Mouse (Mus musculus): ENCODE measurements around the gene Zhx3. TPM values are rescaled to one million over a fixed set of nuclear protein-coding genes. Genes with fewer than 3 reads are reported as not detected.

Zhx3 gene
- total and polyA plus RNA-seq, 2 experiments: 12.3 to 33.5 TPM

- H3K4me1 ChIP-seq (ENCODE audit: control insufficient read depth, insufficient read depth, low read length): no peaks in the 10 kb centered on the region
- 92% methylated on average over 4 of the region's 4 CpGs for WGBS
- H3K79me2 ChIP-seq (ENCODE audit: control insufficient read depth, insufficient read depth, low read length): no peaks in the 10 kb centered on the region
- no peak overlapping the region for H3K27ac ChIP-seq (replicated peaks; ENCODE audit: insufficient read depth, low read depth, low read length)
- TF ChIP-seq POLR2A (IDR thresholded peaks at IDR 0.05; ENCODE audit: extremely low read depth, insufficient read depth, low read length) (no peak), CTCF (IDR thresholded peaks at IDR 0.05; ENCODE audit: low read depth, low read length) (no peak)
- H3K27me3 ChIP-seq (ENCODE audit: control insufficient read depth, insufficient read depth, low read length): no peaks in the 10 kb centered on the region
- DNase-seq (ENCODE audit: extremely low read depth, low read depth, low spot score): no peak
- H3K36me3 ChIP-seq (ENCODE audit: control insufficient read depth, insufficient read depth, low read length): peaks cover 40% of the 10 kb centered on the region
- H3K9ac ChIP-seq (ENCODE audit: low read depth, low read length): no peak overlapping the region
- H3K4me3 ChIP-seq (ENCODE audit: insufficient read depth, low read depth, low read length): no peak overlapping the region
Observed at GRCm38 (mm10) chr2:160723613-160724375, 149.0 kb downstream of the Zhx3 start.

GRCm38 (mm10) chr2:160722714-160723113 is 150.1 kb downstream of the Zhx3 start:
- Histone ChIP-seq H3K9ac (ENCODE audit: low read depth, low read length) (no peak overlapping the region), H3K79me2 (ENCODE audit: control insufficient read depth, insufficient read depth, low read length) (no peaks in the 10 kb centered on the region), H3K4me1 (ENCODE audit: control insufficient read depth, insufficient read depth, low read length) (no peaks in the 10 kb centered on the region), H3K27me3 (ENCODE audit: control insufficient read depth, insufficient read depth, low read length) (no peaks in the 10 kb centered on the region), H3K36me3 (ENCODE audit: control insufficient read depth, insufficient read depth, low read length) (peaks cover 49% of the 10 kb centered on the region), H3K4me3 (ENCODE audit: insufficient read depth, low read depth, low read length) (no peak overlapping the region), H3K27ac (replicated peaks; ENCODE audit: insufficient read depth, low read depth, low read length) (no peak overlapping the region)
- DNase-seq (ENCODE audit: extremely low read depth, low read depth, low spot score): no peak
- WGBS: 87% methylated on average over 4 of the region's 4 CpGs
- TF ChIP-seq CTCF (IDR thresholded peaks at IDR 0.05; ENCODE audit: low read depth, low read length) (no peak), POLR2A (IDR thresholded peaks at IDR 0.05; ENCODE audit: extremely low read depth, insufficient read depth, low read length) (no peak)

DNA sequence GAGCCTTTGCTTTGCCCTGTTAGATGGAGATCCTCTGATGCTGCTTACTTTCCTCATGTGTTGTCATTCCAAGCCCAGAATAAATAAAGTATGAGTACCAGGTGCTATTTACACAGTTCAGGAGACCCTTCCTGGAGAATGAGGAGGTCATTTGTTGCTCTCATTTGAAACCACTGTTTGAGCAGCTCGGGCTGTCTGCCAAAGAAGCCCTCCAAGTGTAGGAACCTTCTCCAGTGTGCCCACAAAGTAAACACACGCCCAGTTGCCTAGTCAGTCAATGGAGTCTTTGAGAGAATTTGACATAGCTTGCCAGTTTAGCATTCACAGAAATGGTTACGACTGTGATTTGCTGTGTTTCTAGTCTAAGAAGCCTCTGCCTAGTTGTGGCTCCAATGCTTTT is 154.0 kb downstream of the Zhx3 start:
- peaks cover 14% of the 10 kb centered on the region; the same call in 1 of the 2 replicates for H3K4me1 ChIP-seq (ENCODE audit: control insufficient read depth, insufficient read depth, low read length)
- no peaks in the 10 kb centered on the region for H3K79me2 ChIP-seq (ENCODE audit: control insufficient read depth, insufficient read depth, low read length)
- no peaks in the 10 kb centered on the region for H3K27me3 ChIP-seq (ENCODE audit: control insufficient read depth, insufficient read depth, low read length)
- no peak overlapping the region for H3K27ac ChIP-seq (replicated peaks; ENCODE audit: insufficient read depth, low read depth, low read length)
- peaks cover 73% of the 10 kb centered on the region for H3K36me3 ChIP-seq (ENCODE audit: control insufficient read depth, insufficient read depth, low read length)
- H3K4me3 ChIP-seq (ENCODE audit: insufficient read depth, low read depth, low read length): no peak overlapping the region
- no peak for TF ChIP-seq CTCF (IDR thresholded peaks at IDR 0.05; ENCODE audit: low read depth, low read length)
- TF ChIP-seq POLR2A (IDR thresholded peaks at IDR 0.05; ENCODE audit: extremely low read depth, insufficient read depth, low read length): no peak
- 92% methylated on average over 3 of the region's 3 CpGs for WGBS
- H3K9ac ChIP-seq (ENCODE audit: low read depth, low read length): no peak overlapping the region
- no peak for DNase-seq (ENCODE audit: extremely low read depth, low read depth, low spot score)

DNA sequence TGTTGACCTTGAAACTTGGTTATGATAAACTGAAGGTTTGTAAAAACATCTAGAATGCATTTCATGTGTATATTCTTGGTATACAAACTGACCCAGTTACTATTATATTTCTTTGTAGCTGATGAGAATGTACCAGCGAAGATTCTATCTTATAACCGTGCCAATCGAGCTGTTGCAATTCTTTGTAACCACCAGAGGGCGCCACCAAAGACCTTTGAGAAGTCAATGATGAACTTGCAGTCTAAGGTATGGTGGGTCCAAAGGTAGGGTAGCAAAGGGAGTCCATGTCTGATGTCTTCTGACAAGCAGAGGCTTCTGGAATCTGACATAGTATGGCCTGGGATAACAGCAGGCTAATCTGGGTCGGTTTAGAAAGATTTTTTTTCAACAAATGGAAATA is 155.5 kb downstream of the Zhx3 start:
- Histone ChIP-seq H3K4me3 (ENCODE audit: insufficient read depth, low read depth, low read length) (no peak overlapping the region), H3K27ac (replicated peaks; ENCODE audit: insufficient read depth, low read depth, low read length) (no peak overlapping the region), H3K27me3 (ENCODE audit: control insufficient read depth, insufficient read depth, low read length) (no peaks in the 10 kb centered on the region), H3K4me1 (ENCODE audit: control insufficient read depth, insufficient read depth, low read length) (peaks cover 16% of the 10 kb centered on the region; the same call in 1 of the 2 replicates), H3K79me2 (ENCODE audit: control insufficient read depth, insufficient read depth, low read length) (no peaks in the 10 kb centered on the region), H3K36me3 (ENCODE audit: control insufficient read depth, insufficient read depth, low read length) (peaks cover 71% of the 10 kb centered on the region), H3K9ac (ENCODE audit: low read depth, low read length) (no peak overlapping the region)
- 75% methylated on average over 5 of the region's 5 CpGs for WGBS
- DNase-seq (ENCODE audit: extremely low read depth, low read depth, low spot score): peak; percentile 46
- peak; percentile 29; the same call in 1 of the 2 replicates for TF ChIP-seq CTCF (IDR thresholded peaks at IDR 0.05; ENCODE audit: low read depth, low read length)
- TF ChIP-seq POLR2A (IDR thresholded peaks at IDR 0.05; ENCODE audit: extremely low read depth, insufficient read depth, low read length): no peak

DNA sequence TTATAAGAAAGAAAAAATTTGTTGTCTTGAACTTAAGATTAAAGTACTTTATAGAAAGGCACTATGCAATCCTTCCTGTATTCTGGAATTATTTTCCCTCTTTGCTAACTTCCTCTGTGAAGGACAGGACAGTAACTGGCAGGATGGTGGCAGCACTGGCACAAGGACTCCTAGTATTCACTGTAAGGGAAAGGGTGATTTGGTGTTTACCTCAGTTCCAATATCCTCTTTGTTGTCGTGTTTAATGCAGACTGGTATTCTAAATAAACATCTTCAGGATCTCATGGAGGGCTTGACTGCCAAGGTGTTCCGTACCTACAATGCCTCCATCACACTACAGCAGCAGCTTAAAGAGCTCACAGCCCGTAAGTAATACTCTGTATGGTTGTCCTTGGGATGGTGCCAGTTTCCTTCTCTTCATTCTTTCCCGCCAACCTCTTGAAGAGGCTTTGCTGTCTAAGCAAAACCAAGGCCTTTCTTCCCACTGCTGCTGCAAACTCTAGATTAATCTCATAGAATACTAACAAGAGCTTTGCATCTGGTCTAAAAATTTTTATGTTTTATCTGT is 157.3 kb downstream of the Zhx3 start:
- no peak for TF ChIP-seq POLR2A (IDR thresholded peaks at IDR 0.05; ENCODE audit: extremely low read depth, insufficient read depth, low read length)
- no peak for TF ChIP-seq CTCF (IDR thresholded peaks at IDR 0.05; ENCODE audit: low read depth, low read length)
- no peak for DNase-seq (ENCODE audit: extremely low read depth, low read depth, low spot score)
- Histone ChIP-seq H3K4me1 (ENCODE audit: control insufficient read depth, insufficient read depth, low read length) (peaks cover 16% of the 10 kb centered on the region; the same call in 1 of the 2 replicates), H3K27me3 (ENCODE audit: control insufficient read depth, insufficient read depth, low read length) (no peaks in the 10 kb centered on the region), H3K79me2 (ENCODE audit: control insufficient read depth, insufficient read depth, low read length) (no peaks in the 10 kb centered on the region), H3K27ac (replicated peaks; ENCODE audit: insufficient read depth, low read depth, low read length) (peak overlapping the region; percentile 84), H3K4me3 (ENCODE audit: insufficient read depth, low read depth, low read length) (no peak overlapping the region), H3K9ac (ENCODE audit: low read depth, low read length) (no peak overlapping the region), H3K36me3 (ENCODE audit: control insufficient read depth, insufficient read depth, low read length) (peaks cover 72% of the 10 kb centered on the region)
- WGBS: 66% methylated on average over 4 of the region's 4 CpGs

DNA sequence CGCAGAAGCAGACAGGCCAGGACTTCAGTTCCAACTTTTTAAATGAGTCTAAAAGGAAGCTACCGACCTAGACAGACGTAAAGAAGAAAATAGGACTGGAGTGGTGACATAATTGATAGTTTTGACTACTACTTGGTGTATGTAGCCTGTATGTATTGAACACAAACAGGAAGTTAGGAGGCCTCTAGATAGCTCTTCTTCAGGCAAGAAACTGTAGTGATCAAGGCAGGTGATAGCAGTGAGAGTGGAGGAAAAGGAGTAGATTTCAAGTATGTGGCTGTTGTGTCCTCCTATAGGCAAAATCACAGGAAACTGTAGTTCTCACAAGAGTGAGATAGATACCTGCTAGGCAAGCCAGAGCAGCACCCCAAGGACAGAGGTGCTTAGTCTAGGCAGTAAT is 165.1 kb downstream of the Zhx3 start:
- TF ChIP-seq CTCF (IDR thresholded peaks at IDR 0.05; ENCODE audit: low read depth, low read length): no peak
- no peak for TF ChIP-seq POLR2A (IDR thresholded peaks at IDR 0.05; ENCODE audit: extremely low read depth, insufficient read depth, low read length)
- H3K9ac ChIP-seq (ENCODE audit: low read depth, low read length): no peak overlapping the region

More for the DNA sequence above, 165.1 kb downstream of the Zhx3 start:
- Histone ChIP-seq H3K27ac (replicated peaks; ENCODE audit: insufficient read depth, low read depth, low read length) (no peak overlapping the region), H3K79me2 (ENCODE audit: control insufficient read depth, insufficient read depth, low read length) (no peaks in the 10 kb centered on the region), H3K27me3 (ENCODE audit: control insufficient read depth, insufficient read depth, low read length) (no peaks in the 10 kb centered on the region), H3K4me3 (ENCODE audit: insufficient read depth, low read depth, low read length) (no peak overlapping the region), H3K36me3 (ENCODE audit: control insufficient read depth, insufficient read depth, low read length) (peaks cover 68% of the 10 kb centered on the region), H3K4me1 (ENCODE audit: control insufficient read depth, insufficient read depth, low read length) (no peaks in the 10 kb centered on the region)
- DNase-seq (ENCODE audit: extremely low read depth, low read depth, low spot score): no peak
- 92% methylated on average over 3 of the region's 3 CpGs for WGBS

Measured in liver, adult 2 months (tissue).